Mouse (Mus musculus) spleen, postnatal 10 days (tissue): Measurements from ENCODE around the gene Tjp3.
A peak's percentile ranks its signal among the peaks of the same experiment; 100 is the strongest.

Experiments
- DNase-seq, 2 experiments: peaks; one replicate each; pipeline ENCODE4 v3.0.0; 2021 to 2022; ENCODE audit warnings: low spot score in 2 of 2

The Tjp3 gene

GRCm38 (mm10) chr10:81319741-81320549, 28.6 kb upstream of the Tjp3 start:
- DNase-seq = peak in 1 of 2 experiments; percentile 45

GRCm38 (mm10) chr10:81319330-81319699, 27.9 kb upstream of the Tjp3 start:
- peak in 1 of 2 experiments; percentile 58 for DNase-seq

GRCm38 (mm10) chr10:81318589-81319329, 27.4 kb upstream of the Tjp3 start:
- DNase-seq = peak in 1 of 2 experiments; percentile 45

GRCm38 (mm10) chr10:81317273-81317672, 25.9 kb upstream of the Tjp3 start:
- peak in 1 of 2 experiments; percentile 61 for DNase-seq

- peak in 1 of 2 experiments; percentile 58 for DNase-seq
Observed at GRCm38 (mm10) chr10:81316338-81317060, 25.1 kb upstream of the Tjp3 start.

GRCm38 (mm10) chr10:81315587-81315986, 24.2 kb upstream of the Tjp3 start:
- no peak for DNase-seq

GRCm38 (mm10) chr10:81314201-81314600, 22.8 kb upstream of the Tjp3 start:
- no peak for DNase-seq

GRCm38 (mm10) chr10:81313581-81313980, 22.2 kb upstream of the Tjp3 start:
- DNase-seq = no peak

- no peak for DNase-seq
Observed at GRCm38 (mm10) chr10:81309571-81309970, 18.2 kb upstream of the Tjp3 start.

GRCm38 (mm10) chr10:81306837-81307682, 15.7 kb upstream of the Tjp3 start:
- DNase-seq = no peak

GRCm38 (mm10) chr10:81306173-81306668, 14.8 kb upstream of the Tjp3 start:
- no peak for DNase-seq

- DNase-seq = no peak
Observed at GRCm38 (mm10) chr10:81305663-81306062, 14.3 kb upstream of the Tjp3 start.

GRCm38 (mm10) chr10:81304597-81305238, 13.3 kb upstream of the Tjp3 start:
- peak in 1 of 2 experiments; percentile 78 for DNase-seq

- no peak for DNase-seq
Observed at GRCm38 (mm10) chr10:81303761-81304160, 12.4 kb upstream of the Tjp3 start.

GRCm38 (mm10) chr10:81303258-81303657, 11.9 kb upstream of the Tjp3 start:
- no peak for DNase-seq

GRCm38 (mm10) chr10:81302781-81303218, 11.4 kb upstream of the Tjp3 start:
- no peak for DNase-seq

GRCm38 (mm10) chr10:81302288-81302687, 10.9 kb upstream of the Tjp3 start:
- no peak for DNase-seq

- no peak for DNase-seq
Observed at GRCm38 (mm10) chr10:81301321-81301720, 9.9 kb upstream of the Tjp3 start.

- no peak for DNase-seq
Observed at GRCm38 (mm10) chr10:81300352-81300907, 9.0 kb upstream of the Tjp3 start.
